Mouse (Mus musculus) MEL (cell line): ENCODE data around the gene Zbtb3. TPM values are rescaled to one million over a fixed set of nuclear protein-coding genes. Genes with fewer than 3 reads are reported as not detected.
A peak's percentile ranks its signal among the peaks of the same experiment; 100 is the strongest.

Source experiments
- DNase-seq: peaks from one replicate; pipeline ENCODE4 v3.0.0; 2011; ENCODE audit warnings: low read depth, low spot score
- H3K27ac ChIP-seq: 2 replicates; pipeline ENCODE4 v1.5.1; 2012; ENCODE audit warnings: low read depth, mild to moderate bottlenecking, control low read depth, low read length, moderate library complexity; ENCODE audit not compliant: control insufficient read depth
- H3K27me3 ChIP-seq, 2 experiments: fragments of 150-350 bp in 1 of 2; sonication (generic) in 1 of 2; 2 replicates each; pipeline ENCODE4 v1.6.1; 2012; ENCODE audit warnings: low read length in 2 of 2, mild to moderate bottlenecking in 2 of 2, improper control_type of control experiment in 1 of 2, moderate library complexity in 1 of 2; ENCODE audit not compliant: insufficient read depth in 2 of 2, control insufficient read depth in 1 of 2
- H3K36me3 ChIP-seq, 2 experiments: 2 replicates each; pipeline ENCODE4 v1.6.1; 2012 to 2014; ENCODE audit warnings: low read length in 2 of 2, improper control_type of control experiment in 1 of 2, inconsistent platforms in 1 of 2, mild to moderate bottlenecking in 1 of 2; ENCODE audit not compliant: insufficient read depth in 2 of 2, control insufficient read depth in 1 of 2
- H3K4me1 ChIP-seq, 2 experiments: fragments of 150-350 bp in 1 of 2; sonication (generic) in 1 of 2; 2 replicates each; pipeline ENCODE4 v1.6.1; 2012; ENCODE audit warnings: low read length in 2 of 2, improper control_type of control experiment in 1 of 2, mild to moderate bottlenecking in 1 of 2; ENCODE audit not compliant: insufficient read depth in 2 of 2, control insufficient read depth in 1 of 2
- H3K4me3 ChIP-seq, 2 experiments: fragments of 150-350 bp in 1 of 2; sonication (generic) in 1 of 2; 2 replicates each; pipeline ENCODE4 v1.5.1; 2012; ENCODE audit warnings: low read depth in 2 of 2, low read length in 2 of 2, mild to moderate bottlenecking in 2 of 2, moderate library complexity in 2 of 2, control low read depth in 1 of 2, improper control_type of control experiment in 1 of 2; ENCODE audit not compliant: control insufficient read depth in 1 of 2, insufficient read depth in 1 of 2
- H3K79me2 ChIP-seq: 2 replicates; pipeline ENCODE4 v1.6.1; 2012; ENCODE audit warnings: mild to moderate bottlenecking, low read length, moderate library complexity; ENCODE audit not compliant: control insufficient read depth, poor library complexity, insufficient read depth
- H3K9ac ChIP-seq: 2 replicates; pipeline ENCODE4 v1.6.1; 2012; ENCODE audit warnings: low read depth, mild to moderate bottlenecking, control low read depth, low read length, moderate library complexity; ENCODE audit not compliant: control insufficient read depth, poor library complexity, severe bottlenecking
- H3K9me3 ChIP-seq: fragments of 150-350 bp; sonication (generic); replicated peaks from 2 replicates; pipeline ENCODE4 v1.6.1; 2012; ENCODE audit warnings: mild to moderate bottlenecking, low read length, improper control_type of control experiment, moderate library complexity; ENCODE audit not compliant: insufficient read depth
- BHLHE40 ChIP-seq: IDR thresholded peaks from 2 replicates; pipeline ENCODE4 v1.6.1; 2012; ENCODE audit warnings: low read depth, mild to moderate bottlenecking, inconsistent platforms, low read length, improper control_type of control experiment, borderline replicate concordance
- CHD1 ChIP-seq: IDR thresholded peaks from 2 replicates; pipeline ENCODE4 v1.6.1; 2012; ENCODE audit warnings: low read depth, mild to moderate bottlenecking, inconsistent platforms, low read length, improper control_type of control experiment
- CHD2 ChIP-seq: IDR thresholded peaks from 2 replicates; pipeline ENCODE4 v1.6.1; 2011; ENCODE audit warnings: low read length, improper control_type of control experiment
- CTCF ChIP-seq, 3 experiments: IDR thresholded peaks in 2 of 3; conservative IDR thresholded peaks in 1 of 3; 2 replicates each; pipeline ENCODE4 v1.5.1; 2011 to 2012; ENCODE audit warnings: low read length in 3 of 3, low read depth in 2 of 3, mild to moderate bottlenecking in 2 of 3, improper control_type of control experiment in 1 of 3, inconsistent platforms in 1 of 3, mixed read lengths in 1 of 3, moderate library complexity in 1 of 3; ENCODE audit not compliant: control insufficient read depth in 1 of 3, insufficient read depth in 1 of 3, poor library complexity in 1 of 3, severe bottlenecking in 1 of 3
- E2F4 ChIP-seq: IDR thresholded peaks from 2 replicates; pipeline ENCODE4 v1.6.1; 2011; ENCODE audit warnings: low read depth, low read length, improper control_type of control experiment, borderline replicate concordance
- ETS1 ChIP-seq: IDR thresholded peaks from 2 replicates; pipeline ENCODE4 v1.6.1; 2012; ENCODE audit warnings: low read depth, mild to moderate bottlenecking, inconsistent platforms, low read length, improper control_type of control experiment, moderate library complexity
- GABPA ChIP-seq: IDR thresholded peaks from 2 replicates; pipeline ENCODE4 v1.6.1; 2012; ENCODE audit warnings: low read depth, mild to moderate bottlenecking, inconsistent platforms, low read length, improper control_type of control experiment, moderate library complexity
- JUND ChIP-seq: IDR thresholded peaks from 2 replicates; pipeline ENCODE4 v1.6.1; 2011; ENCODE audit warnings: low read depth, mild to moderate bottlenecking, improper control_type of control experiment, low read length
- KAT2A ChIP-seq: conservative IDR thresholded peaks from 2 replicates; pipeline ENCODE4 v1.6.1; 2012; ENCODE audit warnings: low read depth, low read length, improper control_type of control experiment, inconsistent platforms
- MAFK ChIP-seq: IDR thresholded peaks from 2 replicates; pipeline ENCODE4 v1.6.1; 2011; ENCODE audit warnings: low read depth, mild to moderate bottlenecking, low read length, improper control_type of control experiment, borderline replicate concordance
- MAX ChIP-seq: IDR thresholded peaks from 2 replicates; pipeline ENCODE4 v1.6.1; 2011; ENCODE audit warnings: low read length, improper control_type of control experiment
- MAZ ChIP-seq: IDR thresholded peaks from 2 replicates; pipeline ENCODE4 v1.6.1; 2012; ENCODE audit warnings: low read depth, mild to moderate bottlenecking, inconsistent platforms, low read length, improper control_type of control experiment
- MEF2A ChIP-seq: IDR thresholded peaks from 2 replicates; pipeline ENCODE4 v1.6.1; 2014; ENCODE audit warnings: low read depth, mild to moderate bottlenecking, inconsistent platforms, low read length, improper control_type of control experiment; ENCODE audit not compliant: poor library complexity, insufficient replicate concordance, severe bottlenecking; ENCODE audit errors: extremely low read depth
- MXI1 ChIP-seq: IDR thresholded peaks from 2 replicates; pipeline ENCODE4 v1.6.1; 2011; ENCODE audit warnings: mild to moderate bottlenecking, low read depth, low read length, improper control_type of control experiment
- MYB ChIP-seq: IDR thresholded peaks from 2 replicates; pipeline ENCODE4 v1.6.1; 2011; ENCODE audit warnings: mild to moderate bottlenecking, low read depth, low read length, improper control_type of control experiment
- MYC ChIP-seq: IDR thresholded peaks from 2 replicates; pipeline ENCODE4 v1.6.1; 2011; ENCODE audit warnings: low read depth, mild to moderate bottlenecking, low read length, improper control_type of control experiment, moderate library complexity
- NELFE ChIP-seq: IDR thresholded peaks from 2 replicates; pipeline ENCODE4 v1.6.1; 2011; ENCODE audit warnings: low read depth, low read length, improper control_type of control experiment
- NRF1 ChIP-seq: IDR thresholded peaks from 2 replicates; pipeline ENCODE4 v1.6.1; 2014; ENCODE audit warnings: low read depth, mild to moderate bottlenecking, inconsistent platforms, low read length, improper control_type of control experiment, moderate library complexity; ENCODE audit not compliant: poor library complexity, insufficient read depth, severe bottlenecking
- POLR2A ChIP-seq, 2 experiments: IDR thresholded peaks; 2 replicates each; pipeline ENCODE4 v1.6.1; 2011 to 2012; ENCODE audit warnings: low read length in 2 of 2, mild to moderate bottlenecking in 2 of 2, control low read depth in 1 of 2, improper control_type of control experiment in 1 of 2, low read depth in 1 of 2, moderate library complexity in 1 of 2; ENCODE audit not compliant: control insufficient read depth in 1 of 2, insufficient read depth in 1 of 2, poor library complexity in 1 of 2
- POLR2AphosphoS2 ChIP-seq: IDR thresholded peaks from 2 replicates; pipeline ENCODE4 v1.6.1; 2011; ENCODE audit warnings: low read length, improper control_type of control experiment
- POLR2AphosphoS5 ChIP-seq: IDR thresholded peaks from 2 replicates; pipeline ENCODE4 v1.6.1; 2012; ENCODE audit warnings: low read depth, borderline replicate concordance, mild to moderate bottlenecking, inconsistent platforms, low read length, moderate library complexity, mixed read lengths
- RAD21 ChIP-seq: IDR thresholded peaks from 2 replicates; pipeline ENCODE4 v1.6.1; 2011; ENCODE audit warnings: mild to moderate bottlenecking, low read depth, low read length, improper control_type of control experiment
- RCOR1 ChIP-seq: IDR thresholded peaks from 2 replicates; pipeline ENCODE4 v1.6.1; 2012; ENCODE audit warnings: low read depth, mild to moderate bottlenecking, inconsistent platforms, low read length, improper control_type of control experiment
- SIN3A ChIP-seq: IDR thresholded peaks from 2 replicates; pipeline ENCODE4 v1.6.1; 2012; ENCODE audit warnings: low read length, improper control_type of control experiment, inconsistent platforms
- SMC3 ChIP-seq: IDR thresholded peaks from 2 replicates; pipeline ENCODE4 v1.6.1; 2011; ENCODE audit warnings: low read depth, low read length, improper control_type of control experiment
- TAL1 ChIP-seq: IDR thresholded peaks from 2 replicates; pipeline ENCODE4 v1.6.1; 2012; ENCODE audit warnings: mild to moderate bottlenecking, inconsistent platforms, low read length, moderate library complexity, mixed read lengths
- TBP ChIP-seq: IDR thresholded peaks from 2 replicates; pipeline ENCODE4 v1.8.0; 2011; ENCODE audit warnings: low read depth, low read length, improper control_type of control experiment
- UBTF ChIP-seq: IDR thresholded peaks from 2 replicates; pipeline ENCODE4 v1.6.1; 2012; ENCODE audit warnings: low read depth, mild to moderate bottlenecking, inconsistent platforms, low read length, improper control_type of control experiment, moderate library complexity, borderline replicate concordance; ENCODE audit not compliant: insufficient read depth
- USF1 ChIP-seq: IDR thresholded peaks from 2 replicates; pipeline ENCODE4 v1.6.1; 2014; ENCODE audit warnings: low read depth, mild to moderate bottlenecking, inconsistent platforms, low read length, improper control_type of control experiment, moderate library complexity
- ZC3H11A ChIP-seq: IDR thresholded peaks from 2 replicates; pipeline ENCODE4 v1.6.1; 2012; ENCODE audit warnings: low read depth, mild to moderate bottlenecking, inconsistent platforms, low read length, improper control_type of control experiment
- ZKSCAN1 ChIP-seq: IDR thresholded peaks from 2 replicates; pipeline ENCODE4 v1.6.1; 2012; ENCODE audit warnings: low read depth, mild to moderate bottlenecking, inconsistent platforms, low read length, improper control_type of control experiment, moderate library complexity
- ZNF384 ChIP-seq: IDR thresholded peaks from 2 replicates; pipeline ENCODE4 v1.6.1; 2012; ENCODE audit warnings: low read depth, mild to moderate bottlenecking, inconsistent platforms, low read length, improper control_type of control experiment
- polyA plus RNA-seq, 2 experiments: library from polyadenylated mRNA; stranded (reverse) in 1 of 2; unstranded in 1 of 2; fragments of >175 nt in 1 of 2; fragments of >200 nt in 1 of 2; gene quantifications; 2 replicates each; pipeline versions ENCODE4 v1.2.1 to v1.2.4; 2012; ENCODE audit warnings: low replicate concordance in 2 of 2, low read depth in 1 of 2; ENCODE audit not compliant: insufficient read length in 2 of 2, insufficient read depth in 1 of 2, missing spikeins in 1 of 2
- total RNA-seq: library from RNA; depleted of rRNA; stranded (reverse); fragments of 300-350 nt; gene quantifications from 2 replicates; pipeline ENCODE4 v1.2.3, GENCODE M21; 2012

Gene Zbtb3
- total and polyA plus RNA-seq, 3 experiments, result 2.4 to 2.9 TPM; not detected in 1

DNA sequence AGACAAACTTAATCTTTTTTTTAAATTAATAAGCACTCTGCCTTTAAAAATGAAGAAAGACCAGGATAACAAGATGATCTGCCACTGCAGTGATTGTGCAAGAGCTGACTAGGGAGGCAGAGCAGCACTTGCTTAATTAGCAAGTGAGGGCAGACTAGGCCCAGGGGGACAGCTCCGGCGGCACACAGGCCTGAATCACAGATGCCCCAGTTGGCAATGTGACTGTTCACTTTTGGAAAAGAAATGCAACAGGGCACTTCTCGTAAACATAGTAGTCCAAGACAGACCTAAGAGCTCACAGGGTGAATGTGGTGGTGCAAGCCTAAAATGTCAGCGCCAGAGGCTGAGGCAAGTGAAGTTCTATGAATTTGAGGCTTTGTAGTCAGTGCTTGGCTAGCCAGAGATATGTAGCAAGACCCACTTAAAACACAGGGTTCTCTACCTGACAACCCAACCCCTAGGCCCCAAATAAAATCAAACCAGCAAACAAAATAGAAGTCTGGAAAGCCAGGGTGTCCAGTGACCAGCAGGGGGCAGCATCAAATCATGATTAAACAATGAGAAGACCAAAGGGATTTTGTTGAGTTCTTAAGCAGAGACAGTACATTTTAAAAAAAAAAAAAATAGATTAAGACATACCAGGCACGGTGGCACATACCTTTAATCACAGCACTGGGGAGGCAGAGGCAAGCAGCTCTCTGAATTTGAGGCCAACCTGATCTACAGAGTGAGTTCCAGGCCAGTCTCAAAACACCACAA lies 42.2 kb downstream of the Zbtb3 start:
- peaks cover 0 to 2% of the 10 kb centered on the region in 2 experiments; a peak in 3 of 4 replicates for H3K36me3 ChIP-seq

GRCm38 (mm10) chr19:8848356-8848755 lies 46.0 kb downstream of the Zbtb3 start:
- no peak overlapping the region for H3K4me3 ChIP-seq
- H3K27me3 ChIP-seq, result no peaks in the 10 kb centered on the region
- H3K79me2 ChIP-seq, result no peaks in the 10 kb centered on the region
- H3K36me3 ChIP-seq, result peaks cover 0 to 2% of the 10 kb centered on the region in 2 experiments; a peak in 2 of 4 replicates
- no peak overlapping the region for H3K9ac ChIP-seq
- DNase-seq, result no peak
- H3K4me1 ChIP-seq, result no peaks in the 10 kb centered on the region
- no peak overlapping the region for H3K27ac ChIP-seq
- TF ChIP-seq ZKSCAN1, result no peak
- no peak for TF ChIP-seq BHLHE40
- no peak for TF ChIP-seq RAD21
- TF ChIP-seq USF1, result no peak
- no peak for TF ChIP-seq KAT2A
- no peaks in the 10 kb centered on the region for H3K9me3 ChIP-seq

More for the DNA sequence above, 42.2 kb downstream of the Zbtb3 start:
- H3K9me3 ChIP-seq, result no peaks in the 10 kb centered on the region
- peak; percentile 83 for DNase-seq
- no peaks in the 10 kb centered on the region; the same call in 1 of the 2 replicates for H3K79me2 ChIP-seq
- no peaks in the 10 kb centered on the region for H3K27me3 ChIP-seq
- no peak overlapping the region for H3K9ac ChIP-seq
- no peak overlapping the region for H3K27ac ChIP-seq
- peaks cover 3 to 5% of the 10 kb centered on the region in 2 experiments for H3K4me1 ChIP-seq
- TF ChIP-seq SIN3A (peak; percentile 51; the same call in 1 of the 2 replicates), POLR2A (IDR thresholded peaks at IDR 0.05; ENCODE audit: control insufficient read depth in 1 of 2, insufficient read depth in 1 of 2, low read depth in 1 of 2, low read length in 2 of 2, poor library complexity in 1 of 2) (no peak), ETS1 (no peak), NELFE (no peak), CTCF (IDR thresholded peaks at IDR 0.05 in 2 of 3, conservative IDR thresholded peaks at IDR 0.05 in 1 of 3; ENCODE audit: control insufficient read depth in 1 of 3, insufficient read depth in 1 of 3, low read depth in 2 of 3, low read length in 3 of 3, poor library complexity in 1 of 3, severe bottlenecking in 1 of 3) (peak; percentile 62 to 84 (median 74)), UBTF (no peak), ZC3H11A (peak; percentile 64), MXI1 (no peak), MEF2A (no peak), MAZ (no peak), MAX (no peak), CHD1 (no peak), POLR2AphosphoS2 (no peak), GABPA (no peak), JUND (no peak), CHD2 (no peak), USF1 (no peak), SMC3 (peak; percentile 73), MYB (no peak), MAFK (no peak), KAT2A (no peak), POLR2AphosphoS5 (no peak), TBP (no peak), NRF1 (no peak), ZNF384 (peak; percentile 82), BHLHE40 (no peak), MYC (no peak), RCOR1 (no peak), TAL1 (no peak), ZKSCAN1 (no peak), RAD21 (peak; percentile 80), E2F4 (no peak)
- H3K4me3 ChIP-seq, result no peak overlapping the region
